Comparison of ENCODE assay signal across 15 mouse cellular contexts in the genomic region with DNA sequence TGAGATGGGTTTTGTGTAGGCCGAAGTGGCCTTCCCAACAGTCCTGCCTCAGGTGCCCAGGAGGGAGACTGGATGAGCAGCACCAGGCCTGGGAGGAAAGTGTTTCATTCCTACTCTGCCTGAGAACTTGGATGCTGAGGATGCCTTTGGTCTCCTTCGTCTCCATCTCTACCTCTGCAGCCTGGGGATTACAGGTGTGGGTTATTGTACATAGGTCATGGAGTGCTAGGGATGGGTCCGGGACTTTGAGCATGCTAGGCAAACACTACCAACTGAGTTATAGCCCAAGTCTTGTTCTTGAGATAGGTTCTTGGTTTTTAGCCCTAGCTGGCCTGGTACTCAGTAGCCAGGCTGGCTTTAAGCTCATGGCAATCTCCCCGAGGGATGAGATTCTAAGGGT.
"Had no signal": no experiment of that assay in that cellular context is flagged by ENCODE, and none has a peak within 500 bp of the region (broad histone marks: within the 10 kb centered on the region; RNA-seq: fewer than 3 reads in every experiment).

No protein-coding gene starts in this region.

- H3K4me1 ChIP-seq: neural tube, embryonic 13.5 days; neural tube, embryonic 15.5 days; stomach, embryonic 15.5 days had no signal

- H3K9me3 ChIP-seq: neural tube, embryonic 13.5 days; neural tube, embryonic 15.5 days; stomach, embryonic 15.5 days had no signal

- H3K27me3 ChIP-seq: neural tube, embryonic 13.5 days; neural tube, embryonic 15.5 days; stomach, embryonic 15.5 days had no signal

- H3K36me3 ChIP-seq: neural tube, embryonic 15.5 days; stomach, embryonic 15.5 days had no signal

- H3K4me3 ChIP-seq: neural tube, embryonic 13.5 days; neural tube, embryonic 15.5 days; stomach, embryonic 15.5 days had no signal

- H3K27ac ChIP-seq: neural tube, embryonic 13.5 days; neural tube, embryonic 15.5 days; stomach, embryonic 15.5 days; stomach, postnatal 0 days had no signal

- DNase-seq: right cerebral cortex, adult 18-20 months; right cerebral cortex, postnatal 14 days; right cerebral cortex, postnatal 25 days; right cerebral cortex, postnatal 4 days; spleen, adult 18-20 months; thymus, adult 18-20 months; thymus, adult 2 months; thymus, postnatal 14 days; thymus, postnatal 25 days; thymus, postnatal 36 days; thymus, postnatal 4 days had no signal
